Mouse (Mus musculus): Measurements from ENCODE around the gene Sez6.

DNA sequence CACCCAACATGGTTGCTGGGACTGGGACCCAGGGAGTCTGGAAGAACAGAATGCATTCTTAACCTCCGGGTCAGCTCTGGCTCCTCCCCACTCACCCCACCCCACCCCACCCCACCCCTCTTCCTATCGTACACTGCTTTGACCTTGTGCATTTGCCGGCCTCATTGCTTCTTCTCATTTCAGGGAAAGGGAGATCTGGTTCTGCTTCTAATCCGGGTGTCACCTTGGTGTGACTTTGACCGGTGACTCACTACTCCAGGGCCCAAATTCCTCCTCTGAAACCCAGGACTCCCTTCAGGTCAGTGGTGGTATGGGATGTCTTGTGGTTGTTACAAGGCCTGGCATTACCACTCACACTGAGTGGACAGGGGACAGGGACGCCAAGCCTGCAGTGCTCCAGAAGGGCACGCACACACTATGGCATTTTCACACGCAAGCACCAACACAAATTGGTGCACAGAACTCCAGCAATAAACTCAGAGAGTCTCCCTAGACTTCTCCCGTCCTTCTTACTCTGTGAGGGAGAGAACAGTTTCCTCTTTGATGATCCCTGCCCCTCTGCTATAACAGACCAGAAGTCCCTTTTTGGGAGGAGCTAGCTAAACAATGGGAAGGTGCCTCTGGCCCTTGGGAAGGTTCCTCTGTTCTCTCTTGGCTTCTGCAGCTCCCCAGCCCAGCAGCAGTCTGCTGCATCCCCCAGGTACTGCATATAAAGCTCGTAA is 45.9 kb upstream of the Sez6 start:
- TF ChIP-seq CTCF (IDR thresholded peaks at IDR 0.05; ENCODE audit: control insufficient read depth, insufficient read depth, insufficient replicate concordance, low read depth, low read length) (no peak), POLR2A (IDR thresholded peaks at IDR 0.05; ENCODE audit: control insufficient read depth, low read depth, low read length) (no peak)

All from testis, adult 2 months (tissue).